Mouse (Mus musculus): ENCODE data around the gene Fam50a. TPM values are rescaled to one million over a fixed set of nuclear protein-coding genes. Genes with fewer than 3 reads are reported as not detected.

The Fam50a gene
- polyA plus RNA-seq, 1 experiment from 2014 or later: 52.9 TPM

DNA sequence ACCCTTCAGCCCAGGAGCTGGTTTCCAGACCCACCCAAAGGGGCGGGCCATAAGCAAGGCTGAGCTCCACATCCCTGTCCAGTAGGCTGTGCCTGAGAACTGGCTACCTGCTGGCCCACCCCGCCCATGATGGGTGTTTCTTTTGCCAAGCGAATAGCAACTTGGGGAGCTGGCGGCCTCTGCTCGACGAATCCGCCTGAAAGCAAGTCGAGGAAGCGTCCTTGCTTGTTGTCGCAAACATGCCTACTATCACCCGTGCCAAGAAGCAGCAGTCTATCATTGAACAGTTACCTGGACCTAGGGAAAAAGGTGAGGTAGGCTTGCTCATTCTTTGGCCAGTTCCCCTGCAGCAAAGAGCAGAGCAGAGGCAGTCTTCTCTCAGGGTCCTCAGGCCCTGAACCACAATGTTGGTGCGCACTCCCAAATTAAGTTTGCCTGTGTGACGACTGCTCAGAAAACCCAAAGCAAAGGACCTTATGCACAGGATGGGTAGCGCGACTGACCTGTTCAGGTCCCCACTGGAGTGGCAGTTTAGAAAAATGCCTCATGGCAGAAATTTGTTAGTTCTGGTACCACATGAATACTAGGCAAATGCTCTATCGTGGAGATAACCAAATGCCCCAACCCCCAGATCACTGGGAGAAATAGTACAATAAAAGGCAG is 31.0 kb upstream of the Fam50a start, which contains the start of the genes Taz and Dnase1l1:
Gene Taz (plus strand): TSS at position 181 of the 663 bp plus-strand sequence.
Gene Dnase1l1 (minus strand): TSS at position 606 of the 663 bp plus-strand sequence.
- H3K36me3 ChIP-seq (ENCODE audit: control insufficient read depth, insufficient read depth, low read length): no peaks in the 10 kb centered on the region
- no peaks in the 10 kb centered on the region for H3K4me1 ChIP-seq (ENCODE audit: control insufficient read depth, insufficient read depth, low read length)
- H3K9ac ChIP-seq (ENCODE audit: low read depth, low read length): peak within 1 kb of the TSS; percentile 74
- peak; percentile 95 for ATAC-seq (ENCODE audit: low FRiP score, low TSS enrichment)
- H3K4me2 ChIP-seq (replicated peaks; ENCODE audit: low read depth, low read length): peak within 1 kb of the TSS; percentile 67
- peak within 1 kb of the TSS; percentile 62 for H3K4me3 ChIP-seq (ENCODE audit: low read length)
- peak within 1 kb of the TSS; percentile 77; the same call in 1 of the 2 replicates for H3K27ac ChIP-seq (ENCODE audit: low read depth, low read length)
- no peaks in the 10 kb centered on the region for H3K9me3 ChIP-seq (ENCODE audit: control insufficient read depth, low read length)
- no peaks in the 10 kb centered on the region for H3K27me3 ChIP-seq (ENCODE audit: control insufficient read depth, insufficient read depth, low read length)
- WGBS: 25% methylated on average over 16 of the region's 16 CpGs

DNA sequence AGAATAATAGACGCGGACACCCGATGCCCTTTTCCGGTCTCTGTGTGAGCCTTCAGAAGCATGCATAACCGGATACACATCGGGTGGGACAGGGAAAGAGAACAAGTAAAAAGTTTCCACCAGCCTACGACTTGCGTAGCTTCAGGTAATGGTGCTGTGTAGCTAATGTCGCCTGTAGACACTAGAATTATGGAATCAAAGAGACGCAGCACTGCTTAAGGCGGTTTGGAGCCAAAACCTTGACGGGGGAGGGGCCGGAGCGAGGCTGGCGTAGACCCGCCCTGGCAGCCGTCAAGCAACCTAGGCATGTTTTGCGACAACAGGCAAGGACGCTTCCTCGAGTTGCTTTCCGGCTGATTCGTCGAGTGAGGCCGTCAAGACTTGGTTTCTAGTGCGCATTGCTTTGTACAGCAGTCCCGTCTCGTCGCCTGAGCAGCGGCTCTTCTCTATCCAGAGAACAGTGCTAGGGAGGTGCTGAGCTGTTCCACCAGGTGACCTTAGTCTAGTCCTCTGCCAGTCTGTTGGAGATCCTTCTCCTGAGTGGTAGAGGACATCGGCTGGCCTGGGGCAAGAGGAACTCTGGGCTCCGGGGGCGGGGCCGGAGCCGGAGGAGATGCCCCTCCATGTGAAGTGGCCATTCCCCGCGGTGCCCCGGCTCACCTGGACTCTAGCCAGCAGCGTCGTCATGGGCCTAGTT is 30.3 kb upstream of the Fam50a start:
- H3K27ac ChIP-seq (ENCODE audit: low read depth, low read length): peak overlapping the region; percentile 77; the same call in 1 of the 2 replicates
- peak overlapping the region; percentile 74 for H3K9ac ChIP-seq (ENCODE audit: low read depth, low read length)
- no peaks in the 10 kb centered on the region for H3K27me3 ChIP-seq (ENCODE audit: control insufficient read depth, insufficient read depth, low read length)
- H3K4me1 ChIP-seq (ENCODE audit: control insufficient read depth, insufficient read depth, low read length): no peaks in the 10 kb centered on the region
- no peaks in the 10 kb centered on the region for H3K9me3 ChIP-seq (ENCODE audit: control insufficient read depth, low read length)
- peak; percentile 70 for ATAC-seq (ENCODE audit: low FRiP score, low TSS enrichment)
- WGBS: 26% methylated on average over 39 of the region's 39 CpGs
- peak overlapping the region; percentile 62 for H3K4me3 ChIP-seq (ENCODE audit: low read length)
- peak overlapping the region; percentile 67 for H3K4me2 ChIP-seq (replicated peaks; ENCODE audit: low read depth, low read length)
- no peaks in the 10 kb centered on the region for H3K36me3 ChIP-seq (ENCODE audit: control insufficient read depth, insufficient read depth, low read length)

- Histone ChIP-seq H3K9ac (ENCODE audit: low read depth, low read length) (peak overlapping the region; percentile 74), H3K36me3 (ENCODE audit: control insufficient read depth, insufficient read depth, low read length) (0 out of 2 replicates have a peak, but pooled peaks cover 5% of the 10 kb centered on the region), H3K9me3 (ENCODE audit: control insufficient read depth, low read length) (no peaks in the 10 kb centered on the region), H3K4me1 (ENCODE audit: control insufficient read depth, insufficient read depth, low read length) (no peaks in the 10 kb centered on the region), H3K27me3 (ENCODE audit: control insufficient read depth, insufficient read depth, low read length) (no peaks in the 10 kb centered on the region), H3K4me3 (ENCODE audit: low read length) (peak overlapping the region; percentile 62), H3K27ac (ENCODE audit: low read depth, low read length) (peak overlapping the region; percentile 77; the same call in 1 of the 2 replicates), H3K4me2 (replicated peaks; ENCODE audit: low read depth, low read length) (peak overlapping the region; percentile 60)
- no peak; the same call in 1 of the 2 replicates for ATAC-seq (ENCODE audit: low FRiP score, low TSS enrichment)
- WGBS: 53% methylated on average over 5 of the region's 5 CpGs
These were observed 29.8 kb upstream of the Fam50a start for GRCm38 (mm10) chrX:74283092-74283437.

DNA sequence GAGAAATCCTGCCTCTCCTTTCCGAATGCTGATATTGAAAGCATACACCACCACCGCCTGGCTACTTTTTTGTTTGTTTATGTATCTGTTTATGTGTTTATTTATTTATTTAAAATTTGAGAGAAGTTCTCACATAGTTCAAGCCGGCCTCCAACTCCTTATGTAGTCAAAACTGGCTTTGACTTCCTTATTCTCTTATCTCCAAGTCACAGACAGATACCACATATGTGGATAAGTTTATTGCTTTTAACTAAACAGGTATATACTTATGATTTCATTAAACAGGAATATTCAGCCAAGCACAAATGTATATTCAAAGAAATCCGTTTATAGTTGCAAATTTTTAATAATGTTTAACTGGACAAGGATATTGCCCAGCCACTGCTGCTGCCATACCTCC is 19.4 kb upstream of the Fam50a start:
- no peak for ATAC-seq (ENCODE audit: low FRiP score, low TSS enrichment)
- no peak overlapping the region for H3K27ac ChIP-seq (ENCODE audit: low read depth, low read length)
- H3K4me1 ChIP-seq (ENCODE audit: control insufficient read depth, insufficient read depth, low read length): no peaks in the 10 kb centered on the region
- no peak overlapping the region for H3K4me3 ChIP-seq (ENCODE audit: low read length)
- H3K36me3 ChIP-seq (ENCODE audit: control insufficient read depth, insufficient read depth, low read length): no peaks in the 10 kb centered on the region; the same call in 1 of the 2 replicates
- no peak overlapping the region for H3K4me2 ChIP-seq (replicated peaks; ENCODE audit: low read depth, low read length)
- H3K27me3 ChIP-seq (ENCODE audit: control insufficient read depth, insufficient read depth, low read length): no peaks in the 10 kb centered on the region
- WGBS: 76% methylated on average over 4 of the region's 4 CpGs
- H3K9me3 ChIP-seq (ENCODE audit: control insufficient read depth, low read length): no peaks in the 10 kb centered on the region
- no peak overlapping the region for H3K9ac ChIP-seq (ENCODE audit: low read depth, low read length)

DNA sequence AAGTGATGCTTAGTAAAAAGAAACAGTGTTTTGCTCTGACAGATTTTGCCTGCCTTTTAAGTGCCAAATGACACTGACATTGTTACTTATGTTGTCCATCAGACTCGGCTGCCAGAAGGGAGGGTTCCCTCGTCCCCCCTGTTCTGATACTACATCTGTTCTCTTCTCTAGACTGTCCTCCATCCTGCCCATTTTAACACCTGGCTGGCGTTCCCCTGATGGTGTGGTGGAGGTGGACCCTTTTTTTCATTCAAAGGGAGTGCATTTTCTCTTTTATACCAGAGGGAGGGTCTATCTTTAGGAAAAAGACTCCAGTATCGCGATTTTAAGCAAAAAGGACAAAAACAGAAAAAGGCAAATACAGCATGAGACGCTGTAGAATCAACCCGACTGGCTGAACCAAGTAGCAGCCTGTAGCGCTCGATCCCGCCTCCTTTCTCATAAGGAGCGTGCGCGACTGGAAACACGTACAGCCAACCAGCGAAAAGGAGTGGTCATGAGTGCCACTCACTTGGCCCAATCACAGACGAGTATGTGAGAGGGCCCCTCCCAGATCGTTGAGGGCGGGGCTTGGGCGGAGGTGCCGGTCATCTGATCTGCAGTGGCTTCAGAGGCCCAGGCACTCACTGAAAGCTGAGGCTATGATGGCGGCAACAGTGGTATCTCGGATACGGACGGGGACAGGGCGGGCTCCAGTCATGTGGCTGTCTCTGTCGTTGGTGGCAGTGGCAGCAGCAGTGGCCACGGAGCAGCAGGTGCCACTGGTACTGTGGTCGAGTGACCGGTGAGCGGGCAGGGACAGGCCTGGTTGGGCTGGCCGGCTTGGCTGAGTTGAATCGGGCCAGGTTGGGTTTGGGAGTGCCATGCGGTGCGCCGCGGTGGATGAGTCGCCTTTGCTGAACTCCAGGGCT is 16.0 kb upstream of the Fam50a start, which contains the start of gene Atp6ap1:
Gene Atp6ap1 (plus strand): TSS at position 560 of the 911 bp plus-strand sequence.
- H3K27me3 ChIP-seq (ENCODE audit: control insufficient read depth, insufficient read depth, low read length): no peaks in the 10 kb centered on the region
- no peaks in the 10 kb centered on the region for H3K4me1 ChIP-seq (ENCODE audit: control insufficient read depth, insufficient read depth, low read length)
- no peak within 1 kb of the TSS for H3K27ac ChIP-seq (ENCODE audit: low read depth, low read length)
- peak within 1 kb of the TSS; percentile 55 for H3K4me2 ChIP-seq (replicated peaks; ENCODE audit: low read depth, low read length)
- H3K4me3 ChIP-seq (ENCODE audit: low read length): peak within 1 kb of the TSS; percentile 60
- H3K9me3 ChIP-seq (ENCODE audit: control insufficient read depth, low read length): no peaks in the 10 kb centered on the region
- H3K36me3 ChIP-seq (ENCODE audit: control insufficient read depth, insufficient read depth, low read length): peaks cover 7% of the 10 kb centered on the region; the same call in 1 of the 2 replicates
- peak within 1 kb of the TSS; percentile 71 for H3K9ac ChIP-seq (ENCODE audit: low read depth, low read length)
- ATAC-seq (ENCODE audit: low FRiP score, low TSS enrichment): peak; percentile 98
- 21% methylated on average over 37 of the region's 37 CpGs for WGBS

DNA sequence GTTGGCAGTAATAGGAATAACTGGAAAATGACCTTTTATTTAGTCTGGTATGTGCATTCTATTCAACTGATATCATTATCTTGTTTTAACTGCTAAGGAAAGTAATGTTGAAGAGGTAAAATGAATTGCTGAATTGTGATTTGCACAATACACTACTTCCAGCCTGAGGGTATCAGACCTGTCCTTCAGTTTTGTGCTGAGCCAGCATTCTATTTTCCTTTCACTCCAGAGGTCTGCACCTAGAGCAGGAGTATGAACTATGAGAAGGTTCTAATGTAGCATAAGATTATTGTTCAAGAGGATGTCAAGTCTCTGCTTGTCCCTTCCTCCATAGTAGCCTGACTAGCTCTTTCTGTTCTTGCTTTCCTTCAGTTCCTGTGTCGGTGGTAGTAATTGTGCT is 14.5 kb upstream of the Fam50a start:
- ATAC-seq (ENCODE audit: low FRiP score, low TSS enrichment): no peak
- Histone ChIP-seq H3K9ac (ENCODE audit: low read depth, low read length) (no peak overlapping the region), H3K4me2 (replicated peaks; ENCODE audit: low read depth, low read length) (no peak overlapping the region), H3K4me3 (ENCODE audit: low read length) (no peak overlapping the region), H3K27me3 (ENCODE audit: control insufficient read depth, insufficient read depth, low read length) (no peaks in the 10 kb centered on the region), H3K27ac (ENCODE audit: low read depth, low read length) (no peak overlapping the region), H3K4me1 (ENCODE audit: control insufficient read depth, insufficient read depth, low read length) (no peaks in the 10 kb centered on the region), H3K36me3 (ENCODE audit: control insufficient read depth, insufficient read depth, low read length) (peaks cover 9% of the 10 kb centered on the region; the same call in 1 of the 2 replicates), H3K9me3 (ENCODE audit: control insufficient read depth, low read length) (no peaks in the 10 kb centered on the region)
- WGBS: 74% methylated on average over 1 of the region's 1 CpGs

- ATAC-seq (ENCODE audit: low FRiP score, low TSS enrichment): no peak
- Histone ChIP-seq H3K27ac (ENCODE audit: low read depth, low read length) (no peak overlapping the region), H3K4me2 (replicated peaks; ENCODE audit: low read depth, low read length) (no peak overlapping the region), H3K9me3 (ENCODE audit: control insufficient read depth, low read length) (no peaks in the 10 kb centered on the region), H3K9ac (ENCODE audit: low read depth, low read length) (no peak overlapping the region), H3K4me3 (ENCODE audit: low read length) (no peak overlapping the region), H3K27me3 (ENCODE audit: control insufficient read depth, insufficient read depth, low read length) (no peaks in the 10 kb centered on the region), H3K36me3 (ENCODE audit: control insufficient read depth, insufficient read depth, low read length) (peaks cover 9% of the 10 kb centered on the region; the same call in 1 of the 2 replicates), H3K4me1 (ENCODE audit: control insufficient read depth, insufficient read depth, low read length) (no peaks in the 10 kb centered on the region)
- WGBS: 93% methylated on average over 3 of the region's 3 CpGs
These were observed 13.1 kb upstream of the Fam50a start for GRCm38 (mm10) chrX:74299721-74300120.

GRCm38 (mm10) chrX:74304867-74305700 is 7.7 kb upstream of the Fam50a start, which contains the start of gene Gdi1:
Gene Gdi1, plus strand, starts transcription at chrX:74304998.
- Histone ChIP-seq H3K27me3 (ENCODE audit: control insufficient read depth, insufficient read depth, low read length) (no peaks in the 10 kb centered on the region), H3K4me2 (replicated peaks; ENCODE audit: low read depth, low read length) (peak within 1 kb of the TSS; percentile 56), H3K27ac (ENCODE audit: low read depth, low read length) (peak within 1 kb of the TSS; percentile 79), H3K36me3 (ENCODE audit: control insufficient read depth, insufficient read depth, low read length) (peaks cover 39% of the 10 kb centered on the region), H3K9me3 (ENCODE audit: control insufficient read depth, low read length) (no peaks in the 10 kb centered on the region), H3K4me3 (ENCODE audit: low read length) (peak within 1 kb of the TSS; percentile 60), H3K9ac (ENCODE audit: low read depth, low read length) (peak within 1 kb of the TSS; percentile 68), H3K4me1 (ENCODE audit: control insufficient read depth, insufficient read depth, low read length) (0 out of 2 replicates have a peak, but pooled peaks cover 3% of the 10 kb centered on the region)
- WGBS: 25% methylated on average over 41 of the region's 41 CpGs
- ATAC-seq (ENCODE audit: low FRiP score, low TSS enrichment): peak; percentile 85

All from kidney, embryonic 14.5 days (tissue).